In genomic region chr6:140768859-140769640, GRCm38 (mm10) we compare ENCODE assay signal across 10 mouse cellular contexts. TPM values are rescaled to one million over a fixed set of nuclear protein-coding genes. Genes with fewer than 3 reads are reported as not detected.
DNase-seq lines count a peak whose midpoint lies in the region; ATAC-seq and TF ChIP-seq lines count a peak whose summit lies in the region.
"Had no signal": no experiment of that assay in that cellular context is flagged by ENCODE, and none has a peak within 500 bp of the region (broad histone marks: within the 10 kb centered on the region; RNA-seq: fewer than 3 reads in every experiment).

No protein-coding gene starts in this region.

- no peak overlapping the region for H3K4me3 ChIP-seq in kidney, embryonic 16.5 days (ENCODE audit: low read length)
- no peak overlapping the region for H3K4me3 ChIP-seq in embryonic facial prominence, embryonic 14.5 days (ENCODE audit: low read depth, low read length)
- no peak overlapping the region for H3K4me3 ChIP-seq in hindbrain, embryonic 16.5 days (ENCODE audit: low read length)
- H3K4me3 ChIP-seq in neural tube, embryonic 14.5 days (ENCODE audit: low read depth, low read length): no peak overlapping the region
- no peak overlapping the region for H3K4me3 ChIP-seq in thymus, adult 2 months (ENCODE audit: control insufficient read depth, insufficient read depth, low read length)
- no peak overlapping the region for H3K4me3 ChIP-seq in heart, embryonic 11.5 days (ENCODE audit: low read depth, low read length)

- WGBS in kidney, embryonic 16.5 days: 40% methylated on average over 21 of the region's 21 CpGs
- 41% methylated on average over 21 of the region's 21 CpGs for WGBS in embryonic facial prominence, embryonic 14.5 days
- 20% methylated on average over 21 of the region's 21 CpGs for WGBS in hindbrain, embryonic 16.5 days
- WGBS in neural tube, embryonic 14.5 days: 9% methylated on average over 21 of the region's 21 CpGs
- 93% methylated on average over 21 of the region's 21 CpGs for WGBS in thymus, adult 2 months
- WGBS in heart, embryonic 11.5 days (ENCODE audit: insufficient replicate concordance): 69% methylated on average over 21 of the region's 21 CpGs

- no peaks in the 10 kb centered on the region for H3K27me3 ChIP-seq in kidney, embryonic 16.5 days (ENCODE audit: insufficient read depth, low read length)
- no peaks in the 10 kb centered on the region for H3K27me3 ChIP-seq in embryonic facial prominence, embryonic 14.5 days (replicated peaks; ENCODE audit: control insufficient read depth, insufficient read depth, low read length)
- H3K27me3 ChIP-seq in hindbrain, embryonic 16.5 days (replicated peaks; ENCODE audit: control insufficient read depth, insufficient read depth, low read length): no peaks in the 10 kb centered on the region
- no peaks in the 10 kb centered on the region for H3K27me3 ChIP-seq in neural tube, embryonic 14.5 days (ENCODE audit: control insufficient read depth, insufficient read depth, low read length)
- H3K27me3 ChIP-seq in thymus, adult 2 months (ENCODE audit: control insufficient read depth, insufficient read depth, low read length): no peaks in the 10 kb centered on the region
- H3K27me3 ChIP-seq in heart, embryonic 11.5 days (ENCODE audit: control insufficient read depth, insufficient read depth, low read length): no peaks in the 10 kb centered on the region

- no peak; the same call in 1 of the 2 replicates for ATAC-seq in kidney, embryonic 16.5 days (ENCODE audit: low FRiP score, low TSS enrichment)
- peak; percentile 37; the same call in 1 of the 2 replicates for ATAC-seq in embryonic facial prominence, embryonic 14.5 days (ENCODE audit: low read depth)
- ATAC-seq in hindbrain, embryonic 16.5 days: peak; percentile 88
- ATAC-seq in neural tube, embryonic 14.5 days (ENCODE audit: low read depth): peak; percentile 96
- ATAC-seq in heart, embryonic 11.5 days (replicated peaks; ENCODE audit: insufficient number of reproducible peaks, low FRiP score, low TSS enrichment): no peak

- no peaks in the 10 kb centered on the region for H3K36me3 ChIP-seq in kidney, embryonic 16.5 days (ENCODE audit: insufficient read depth, low read length)
- H3K36me3 ChIP-seq in embryonic facial prominence, embryonic 14.5 days (ENCODE audit: control insufficient read depth, insufficient read depth, low read length): no peaks in the 10 kb centered on the region
- no peaks in the 10 kb centered on the region for H3K36me3 ChIP-seq in hindbrain, embryonic 16.5 days (ENCODE audit: control insufficient read depth, insufficient read depth, low read length)
- H3K36me3 ChIP-seq in neural tube, embryonic 14.5 days (ENCODE audit: control insufficient read depth, insufficient read depth, low read length): no peaks in the 10 kb centered on the region
- H3K36me3 ChIP-seq in thymus, adult 2 months (ENCODE audit: control insufficient read depth, insufficient read depth, low read length): no peaks in the 10 kb centered on the region
- no peaks in the 10 kb centered on the region for H3K36me3 ChIP-seq in heart, embryonic 11.5 days (ENCODE audit: control insufficient read depth, insufficient read depth, low read length)

- TF ChIP-seq POLR2A in thymus, adult 2 months (IDR thresholded peaks at IDR 0.05; ENCODE audit: control insufficient read depth, extremely low read depth, insufficient read depth, low read length, poor library complexity): no peak

- no peak for DNase-seq in kidney, adult 9 months
- DNase-seq in embryonic facial prominence, embryonic 14.5 days (ENCODE audit: low spot score): no peak
- DNase-seq in urinary bladder, adult 18-20 months (ENCODE audit: low spot score in 2 of 2): no peak
- no peak for DNase-seq in thymus, adult 2 months

- TF ChIP-seq CTCF in thymus, adult 2 months (IDR thresholded peaks at IDR 0.05; ENCODE audit: borderline replicate concordance, control insufficient read depth, extremely low read depth, insufficient read depth, low read length, poor library complexity): no peak

- H3K4me1 ChIP-seq in kidney, embryonic 16.5 days (ENCODE audit: insufficient read depth, low read length): peaks cover 9% of the 10 kb centered on the region; the same call in 1 of the 2 replicates
- H3K4me1 ChIP-seq in embryonic facial prominence, embryonic 14.5 days (ENCODE audit: control insufficient read depth, insufficient read depth, low read length): peaks cover 7% of the 10 kb centered on the region; the same call in 1 of the 2 replicates
- peaks cover 5% of the 10 kb centered on the region for H3K4me1 ChIP-seq in hindbrain, embryonic 16.5 days (ENCODE audit: control insufficient read depth, insufficient read depth, low read depth, low read length)
- peaks cover 6% of the 10 kb centered on the region; the same call in 1 of the 2 replicates for H3K4me1 ChIP-seq in neural tube, embryonic 14.5 days (ENCODE audit: control insufficient read depth, insufficient read depth, low read length)
- H3K4me1 ChIP-seq in thymus, adult 2 months (replicated peaks; ENCODE audit: control insufficient read depth, insufficient read depth, low read length): no peaks in the 10 kb centered on the region; the same call in 1 of the 2 replicates
- H3K4me1 ChIP-seq in heart, embryonic 11.5 days (ENCODE audit: control insufficient read depth, insufficient read depth, low read length): no peaks in the 10 kb centered on the region

- no peaks in the 10 kb centered on the region for H3K9me3 ChIP-seq in kidney, embryonic 16.5 days (ENCODE audit: low read length)
- no peaks in the 10 kb centered on the region for H3K9me3 ChIP-seq in embryonic facial prominence, embryonic 14.5 days (ENCODE audit: control insufficient read depth, low read length)
- H3K9me3 ChIP-seq in hindbrain, embryonic 16.5 days (ENCODE audit: control insufficient read depth, low read length): no peaks in the 10 kb centered on the region
- H3K9me3 ChIP-seq in neural tube, embryonic 14.5 days (ENCODE audit: control insufficient read depth, low read length): no peaks in the 10 kb centered on the region
- H3K9me3 ChIP-seq in heart, embryonic 11.5 days (replicated peaks; ENCODE audit: control insufficient read depth, low read length): no peaks in the 10 kb centered on the region

- H3K4me2 ChIP-seq in kidney, embryonic 16.5 days (replicated peaks; ENCODE audit: low read depth, low read length): 0 out of 2 replicates have a peak overlapping the region, but pooled peaks have one; percentile 18
- H3K4me2 ChIP-seq in embryonic facial prominence, embryonic 14.5 days (ENCODE audit: low read depth, low read length): no peak overlapping the region
- H3K4me2 ChIP-seq in hindbrain, embryonic 16.5 days (ENCODE audit: low read length): peak overlapping the region; percentile 35
- H3K4me2 ChIP-seq in neural tube, embryonic 14.5 days (ENCODE audit: low read depth, low read length): peak overlapping the region; percentile 31; the same call in 1 of the 2 replicates
- H3K4me2 ChIP-seq in heart, embryonic 11.5 days: no peak overlapping the region

- no peak overlapping the region for H3K27ac ChIP-seq in kidney, embryonic 16.5 days (ENCODE audit: low read length)
- no peak overlapping the region for H3K27ac ChIP-seq in embryonic facial prominence, embryonic 14.5 days (replicated peaks; ENCODE audit: low read depth, low read length)
- H3K27ac ChIP-seq in hindbrain, embryonic 16.5 days (ENCODE audit: low read depth, low read length): no peak overlapping the region
- peak overlapping the region; percentile 73 for H3K27ac ChIP-seq in neural tube, embryonic 14.5 days (ENCODE audit: low read depth, low read length)
- no peak overlapping the region for H3K27ac ChIP-seq in thymus, adult 2 months (ENCODE audit: control insufficient read depth, insufficient read depth, low read length)
- H3K27ac ChIP-seq in heart, embryonic 11.5 days (ENCODE audit: low read depth, low read length): no peak overlapping the region

- no peak overlapping the region for H3K9ac ChIP-seq in kidney, embryonic 16.5 days (replicated peaks; ENCODE audit: low read length)
- H3K9ac ChIP-seq in embryonic facial prominence, embryonic 14.5 days (ENCODE audit: low read depth, low read length): no peak overlapping the region
- H3K9ac ChIP-seq in hindbrain, embryonic 16.5 days (ENCODE audit: low read depth, low read length): peak overlapping the region; percentile 19; the same call in 1 of the 2 replicates
- H3K9ac ChIP-seq in neural tube, embryonic 14.5 days (replicated peaks; ENCODE audit: low read depth, low read length): no peak overlapping the region
- H3K9ac ChIP-seq in heart, embryonic 11.5 days (ENCODE audit: low read depth, low read length): no peak overlapping the region

RNA-seq across cellular contexts. Expression of gene Gm11077, which starts 40.0 kb away (rescaled TPM):
- not detected in 2 replicates for polyA plus RNA-seq in kidney, embryonic 16.5 days (2015; fragmentation: Nextera tagmentation; extraction: Ambion mirVana)
- polyA plus RNA-seq in embryonic facial prominence, embryonic 14.5 days (2014; fragmentation: Nextera tagmentation; extraction: Ambion mirVana): not detected in 2 replicates
- not detected in 2 replicates for polyA plus RNA-seq in hindbrain, embryonic 16.5 days (2015; fragmentation: Nextera tagmentation; extraction: Ambion mirVana)
- not detected in 2 replicates for polyA plus RNA-seq in neural tube, embryonic 14.5 days (2014; fragmentation: Nextera tagmentation; extraction: Ambion mirVana)
- not detected in 2 replicates for polyA plus RNA-seq in thymus, adult 2 months (2012; rRNA removed)
- polyA plus RNA-seq in heart, embryonic 11.5 days (2014; fragmentation: Nextera tagmentation; extraction: Ambion mirVana): not detected in 2 replicates
- polyA plus RNA-seq: limb, embryonic 14.5 days; stomach, embryonic 16.5 days had no signal

Comparison
In these comparisons a context has a peak if more than half of its experiments do, and no peak if none do; other contexts are left out.
1. ATAC-seq: peak in embryonic facial prominence, embryonic 14.5 days (single experiment), hindbrain, embryonic 16.5 days (single experiment) and neural tube, embryonic 14.5 days (single experiment); none in kidney, embryonic 16.5 days (single experiment) and heart, embryonic 11.5 days (single experiment).
2. H3K4me2 ChIP-seq: peak in kidney, embryonic 16.5 days (single experiment), hindbrain, embryonic 16.5 days (single experiment) and neural tube, embryonic 14.5 days (single experiment); none in embryonic facial prominence, embryonic 14.5 days (single experiment) and heart, embryonic 11.5 days (single experiment).